Mouse (Mus musculus) NIH3T3 (cell line): ENCODE measurements at regions not wholly inside any gene's neighbourhood (a gene's known extent, or its start where the extent isn't known, plus 50 kb on each side); places are given as distances from the start of the nearest gene placed in this dataset.

ENCODE experiments used
- DNase-seq: peaks from one replicate; pipeline ENCODE4 v3.0.0-alpha.2; 2012; ENCODE audit warnings: low read depth

DNA sequence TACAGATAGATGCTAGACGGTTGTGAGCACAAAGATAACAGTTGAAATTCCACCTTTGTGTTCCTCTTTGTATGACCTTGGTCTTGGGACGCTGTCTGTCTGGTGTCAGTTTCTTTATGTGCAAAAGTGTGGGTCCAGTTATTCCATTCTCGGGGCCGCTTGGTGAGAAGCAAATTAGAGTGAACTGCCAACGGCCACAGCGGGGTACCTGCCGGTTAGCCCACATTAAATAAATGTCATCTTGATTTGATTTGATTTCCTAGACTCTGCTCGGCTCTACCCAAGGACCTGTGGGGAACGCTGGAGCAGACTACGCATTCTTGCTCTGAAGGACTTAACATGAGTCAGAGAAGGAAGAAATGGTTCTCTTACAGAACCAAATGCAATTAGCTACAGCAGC is 155.0 kb upstream of the Igsf21 start:
- no peak for DNase-seq

DNA sequence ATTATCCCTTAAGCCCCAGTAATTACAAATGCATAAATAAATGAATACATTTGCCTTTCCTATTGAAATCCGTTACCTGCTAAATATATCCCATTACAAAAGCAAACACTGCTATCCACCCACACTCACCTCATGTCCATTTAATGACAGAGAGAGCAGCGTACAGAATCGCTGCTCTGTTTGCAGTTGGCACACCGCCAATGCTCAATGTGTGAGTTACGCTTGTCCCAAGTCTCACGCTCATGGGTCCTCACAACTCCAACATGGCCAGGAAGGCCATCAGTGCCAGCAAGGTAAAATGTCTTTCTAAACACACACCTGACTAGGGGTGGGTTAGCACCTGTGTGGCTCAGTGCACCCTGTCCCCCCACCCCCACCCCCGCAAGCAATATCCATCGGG is 150.0 kb upstream of the Igsf21 start:
- no peak for DNase-seq

DNA sequence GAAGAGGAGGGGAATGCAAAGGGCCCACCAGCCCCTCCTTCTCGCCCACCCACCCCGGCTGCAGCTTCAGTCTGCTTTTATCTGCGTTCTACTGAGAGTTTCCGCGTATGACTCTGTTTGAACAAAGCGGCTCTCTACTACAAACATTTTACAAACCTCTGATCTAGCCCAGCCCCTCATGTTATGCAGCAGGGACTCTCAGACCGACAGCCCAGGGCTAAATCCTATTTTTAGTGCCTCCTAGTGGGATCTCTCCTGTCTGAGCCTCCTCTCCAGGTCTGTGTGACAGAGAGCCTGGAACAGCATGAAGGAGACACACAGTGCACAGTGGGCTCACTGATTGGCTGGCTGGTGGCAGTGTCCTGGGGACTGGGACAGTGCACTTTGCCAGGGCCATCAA is 145.7 kb upstream of the Igsf21 start:
- no peak for DNase-seq

- DNase-seq, result no peak
Measured at GRCm38 (mm10) chr4:140390684-140391234, 144.2 kb upstream of the Igsf21 start.

- no peak for DNase-seq
Measured at GRCm38 (mm10) chr4:140385686-140386085, 139.1 kb upstream of the Igsf21 start.

DNA sequence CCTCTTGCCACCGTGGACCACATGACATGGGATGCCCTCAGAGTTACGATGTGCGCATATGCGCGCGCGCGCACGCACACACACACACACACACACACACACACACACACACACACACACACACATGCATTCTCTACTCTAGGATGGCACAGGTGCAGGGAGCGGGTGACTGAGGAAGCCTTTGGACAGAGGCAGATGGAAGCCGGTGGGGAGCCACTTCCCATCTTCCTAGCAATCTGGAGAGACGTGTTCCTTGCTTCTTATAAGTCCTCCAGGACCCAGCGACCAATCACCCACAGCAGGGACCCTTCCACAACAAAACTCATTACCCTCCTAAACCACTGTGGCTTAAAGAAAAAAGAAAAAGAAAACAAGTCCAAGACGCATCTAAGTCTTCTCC is 138.6 kb upstream of the Igsf21 start:
- DNase-seq, result no peak

GRCm38 (mm10) chr4:140383596-140383995 is 137.0 kb upstream of the Igsf21 start:
- no peak for DNase-seq

DNA sequence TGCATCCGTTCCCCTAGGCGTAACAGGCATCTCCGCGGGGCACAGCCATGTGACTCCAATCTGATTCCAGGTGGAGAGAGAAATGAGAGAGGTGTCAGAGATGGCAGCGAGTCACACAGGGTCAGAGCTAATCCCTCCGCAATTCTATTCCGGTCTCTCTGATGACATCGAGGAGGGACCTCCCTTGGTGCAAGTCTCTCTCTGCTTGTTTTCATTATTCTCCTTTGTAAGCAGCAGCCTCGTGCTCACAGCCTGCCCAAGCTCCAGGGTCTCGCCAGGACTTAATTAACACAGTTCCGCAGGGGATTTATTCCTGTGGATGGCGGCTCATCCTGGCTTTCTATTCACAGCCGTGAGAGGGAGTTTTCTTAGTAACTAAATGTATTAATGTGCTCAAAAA is 134.1 kb upstream of the Igsf21 start:
- no peak for DNase-seq

DNA sequence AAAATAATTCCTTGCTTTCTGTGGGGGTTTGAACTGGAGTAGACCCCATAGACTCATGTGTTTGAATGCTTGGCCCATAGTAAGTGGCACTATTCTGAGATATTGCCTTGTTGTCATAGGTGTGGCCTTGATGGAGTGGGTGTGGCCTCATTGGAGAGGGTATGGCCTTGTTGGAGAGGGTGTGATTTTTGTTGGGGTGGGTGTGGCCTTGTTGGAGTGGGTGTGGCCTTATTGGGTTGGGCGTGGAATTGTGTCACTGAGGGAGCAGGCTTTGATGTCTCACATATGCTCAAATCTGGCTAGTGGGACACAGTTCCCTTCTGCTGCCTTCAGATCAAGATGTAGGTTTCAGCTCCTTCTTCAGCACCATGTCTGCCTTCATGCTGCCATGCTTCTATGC is 131.4 kb upstream of the Igsf21 start:
- no peak for DNase-seq

DNA sequence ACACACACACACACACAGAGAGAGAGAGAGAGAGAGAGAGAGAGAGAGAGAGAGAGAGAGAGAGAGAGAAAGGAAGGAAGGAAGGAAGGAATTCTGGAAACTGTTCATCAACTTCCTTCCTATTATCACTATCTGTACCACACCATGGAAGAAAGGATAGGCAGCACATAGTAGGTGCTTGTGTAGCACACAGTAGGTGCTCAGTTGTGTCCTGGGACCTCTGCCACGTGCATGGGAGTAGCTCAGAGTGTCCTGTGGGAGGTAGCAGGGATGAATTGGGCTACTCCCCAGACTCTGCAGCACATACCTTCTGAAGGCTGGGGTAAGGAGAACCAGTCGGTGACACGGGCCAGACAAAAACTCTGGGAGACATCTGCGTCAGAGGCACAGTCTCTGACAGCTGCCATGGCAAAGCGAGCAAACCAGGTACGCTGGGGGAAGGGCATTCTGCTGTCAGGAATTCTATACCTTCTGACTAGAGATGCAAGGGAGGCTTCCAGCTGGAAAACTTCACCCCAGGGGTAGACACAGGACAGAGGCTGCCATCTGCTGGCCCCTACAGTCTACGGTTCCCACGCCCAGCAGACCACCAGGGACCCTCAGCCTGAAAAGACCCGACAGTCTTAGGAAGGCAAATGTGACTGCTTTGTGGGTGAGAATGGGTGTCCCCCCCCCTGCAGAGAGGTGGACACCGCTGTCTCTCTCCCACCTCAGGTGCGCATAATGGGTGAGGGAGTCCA is 126.2 kb upstream of the Igsf21 start:
- no peak for DNase-seq

DNA sequence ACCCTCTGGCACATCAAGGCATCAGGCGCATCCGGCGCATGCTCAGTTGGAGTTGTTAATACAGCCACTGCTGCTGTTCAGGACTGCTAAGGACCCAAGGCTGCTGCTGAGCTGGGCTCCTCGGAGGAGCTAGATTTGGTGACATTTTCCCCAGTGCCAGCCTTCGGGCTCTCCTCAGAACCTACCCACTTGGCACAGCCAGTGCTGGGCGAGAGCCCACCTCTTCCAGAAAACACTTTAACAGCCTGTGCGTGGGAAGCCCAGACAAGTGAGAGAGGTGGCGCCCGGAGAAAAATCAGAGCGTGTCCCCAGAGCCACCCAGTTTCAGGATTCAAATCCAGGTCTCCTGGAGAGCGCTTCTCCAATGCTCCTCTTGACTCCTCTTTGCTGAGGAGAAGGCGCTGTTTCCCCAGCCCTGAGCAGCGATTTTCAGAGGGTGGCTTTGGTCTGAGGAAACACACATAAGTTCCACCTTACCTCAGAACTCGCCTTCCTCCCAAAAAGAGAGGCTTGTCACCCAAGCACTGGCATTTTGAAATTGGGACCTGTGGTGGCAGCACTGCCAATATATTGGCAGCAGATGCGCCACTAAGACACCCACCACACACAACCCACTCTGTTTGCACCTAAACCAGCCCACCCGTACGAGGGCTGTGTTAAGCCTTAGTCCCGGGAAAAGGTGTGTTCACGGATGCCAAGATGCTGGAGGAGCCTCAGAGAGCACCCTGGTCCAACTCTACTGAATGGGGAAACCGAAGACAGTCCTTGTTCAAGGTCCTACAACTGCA is 125.0 kb upstream of the Igsf21 start:
- no peak for DNase-seq

DNA sequence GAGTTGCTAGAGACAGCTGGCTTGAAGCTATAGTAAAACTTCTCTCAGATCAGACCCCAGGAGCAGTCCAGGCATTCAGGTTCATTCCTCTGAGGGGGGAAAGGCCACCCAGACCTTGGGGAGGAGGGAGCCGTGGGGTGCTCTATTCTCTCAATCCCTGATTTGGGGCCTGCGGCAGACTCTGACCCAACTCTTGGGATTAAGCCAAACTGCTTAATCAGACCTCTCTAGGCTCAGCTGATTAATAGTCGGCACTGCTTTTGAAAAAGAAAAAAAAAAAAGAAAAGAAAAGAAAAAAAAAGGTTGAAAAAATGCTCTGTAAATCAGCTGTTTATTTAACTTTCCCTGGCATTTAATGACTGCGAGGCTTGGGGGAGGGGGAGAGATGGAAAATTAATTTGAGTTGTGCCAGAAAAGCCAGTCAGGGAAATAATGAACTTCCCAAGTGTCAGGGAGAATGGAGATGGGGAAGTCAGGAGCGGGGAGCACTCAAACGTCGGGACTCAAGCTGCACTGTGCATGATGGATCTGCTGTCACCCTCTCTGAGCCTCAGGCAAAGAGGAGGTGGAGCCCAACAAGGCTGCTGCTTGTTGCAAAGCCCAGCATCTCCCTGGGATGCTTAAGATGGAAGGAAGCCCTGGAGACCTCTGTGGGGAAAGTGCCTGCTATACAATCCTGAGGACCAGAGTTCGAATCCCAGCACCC is 120.5 kb upstream of the Igsf21 start:
- no peak for DNase-seq

DNA sequence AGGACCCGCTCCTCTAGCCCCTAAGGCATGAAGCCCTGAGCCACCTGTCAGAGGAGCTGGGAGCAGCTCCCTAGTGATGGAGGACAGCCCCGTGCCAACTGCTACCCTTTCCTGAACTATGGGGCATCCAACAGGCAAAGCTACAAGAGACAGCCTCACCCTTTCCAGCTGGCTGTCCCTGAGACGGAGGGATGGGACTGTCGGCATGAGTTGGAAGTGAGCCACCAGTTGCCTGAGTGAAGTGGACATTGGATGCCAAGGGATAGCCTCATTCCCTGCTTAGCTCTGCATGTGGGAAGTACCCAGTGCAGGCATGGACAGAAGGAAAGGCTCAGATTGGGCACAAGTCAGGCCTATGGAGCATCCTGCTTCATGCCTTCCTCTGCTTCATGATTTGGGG is 112.3 kb upstream of the Igsf21 start:
- no peak for DNase-seq

GRCm38 (mm10) chr4:140358103-140358502 is 111.5 kb upstream of the Igsf21 start:
- peak; percentile 85 for DNase-seq

DNA sequence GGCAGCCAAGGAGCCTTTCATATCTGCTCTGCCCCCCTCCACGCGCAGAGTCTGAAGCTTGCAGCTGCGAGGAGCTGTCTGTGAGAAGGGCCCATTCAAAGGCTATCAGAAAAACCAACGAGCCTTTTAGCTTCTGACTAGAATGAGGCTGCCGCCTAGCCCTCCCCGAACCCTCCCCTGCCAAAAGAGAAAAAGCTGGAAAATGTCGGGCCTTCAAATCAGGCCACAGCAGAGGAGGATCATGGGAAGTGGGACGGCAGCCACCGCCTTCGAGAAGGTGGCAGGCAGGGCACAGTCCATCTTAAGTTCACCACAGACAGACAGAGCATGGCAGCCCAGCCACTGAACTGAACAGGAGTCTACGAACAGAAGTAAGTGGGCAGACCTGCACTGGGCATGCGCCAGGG is 108.6 kb upstream of the Igsf21 start:
- no peak for DNase-seq

DNA sequence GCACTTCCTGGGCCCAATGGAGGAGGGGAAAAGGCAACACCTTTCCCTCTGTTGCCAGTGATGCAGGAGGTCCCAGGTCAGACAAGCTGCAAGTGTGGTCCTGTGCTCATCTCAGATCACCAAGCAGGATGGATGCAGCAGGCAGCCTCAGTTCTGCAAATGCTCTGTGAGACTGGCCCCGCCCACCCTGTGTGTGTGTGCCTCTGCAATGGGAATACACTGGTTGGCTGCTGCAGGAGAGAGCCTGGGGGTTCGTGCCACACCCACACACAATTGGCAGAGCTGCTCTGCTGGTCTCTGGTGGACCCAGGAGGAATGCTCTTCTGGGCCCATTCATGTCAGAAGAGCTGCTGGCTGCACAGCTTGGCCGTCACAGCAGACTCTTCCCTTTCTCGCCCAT is 102.2 kb upstream of the Igsf21 start:
- DNase-seq, result no peak

DNA sequence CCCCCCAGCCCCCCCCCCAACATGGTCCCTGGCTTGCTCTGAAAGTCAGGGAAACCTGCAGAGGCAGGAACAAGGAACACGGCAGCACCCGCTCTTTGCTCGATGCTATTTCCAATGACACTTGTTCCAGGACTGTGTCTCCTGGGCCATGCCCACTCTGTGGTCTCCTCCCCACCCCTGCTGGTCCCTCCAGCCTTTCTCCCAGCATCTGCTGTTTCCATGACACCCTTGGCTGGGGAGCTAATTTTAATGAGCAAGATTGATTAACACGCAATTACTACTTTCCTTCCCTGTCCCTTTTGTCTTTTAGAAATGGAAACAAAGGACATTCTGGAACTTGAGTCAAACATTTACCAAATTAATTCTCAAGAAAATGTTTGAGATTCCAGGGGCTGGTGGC is 83.6 kb upstream of the Igsf21 start:
- DNase-seq, result no peak

DNA sequence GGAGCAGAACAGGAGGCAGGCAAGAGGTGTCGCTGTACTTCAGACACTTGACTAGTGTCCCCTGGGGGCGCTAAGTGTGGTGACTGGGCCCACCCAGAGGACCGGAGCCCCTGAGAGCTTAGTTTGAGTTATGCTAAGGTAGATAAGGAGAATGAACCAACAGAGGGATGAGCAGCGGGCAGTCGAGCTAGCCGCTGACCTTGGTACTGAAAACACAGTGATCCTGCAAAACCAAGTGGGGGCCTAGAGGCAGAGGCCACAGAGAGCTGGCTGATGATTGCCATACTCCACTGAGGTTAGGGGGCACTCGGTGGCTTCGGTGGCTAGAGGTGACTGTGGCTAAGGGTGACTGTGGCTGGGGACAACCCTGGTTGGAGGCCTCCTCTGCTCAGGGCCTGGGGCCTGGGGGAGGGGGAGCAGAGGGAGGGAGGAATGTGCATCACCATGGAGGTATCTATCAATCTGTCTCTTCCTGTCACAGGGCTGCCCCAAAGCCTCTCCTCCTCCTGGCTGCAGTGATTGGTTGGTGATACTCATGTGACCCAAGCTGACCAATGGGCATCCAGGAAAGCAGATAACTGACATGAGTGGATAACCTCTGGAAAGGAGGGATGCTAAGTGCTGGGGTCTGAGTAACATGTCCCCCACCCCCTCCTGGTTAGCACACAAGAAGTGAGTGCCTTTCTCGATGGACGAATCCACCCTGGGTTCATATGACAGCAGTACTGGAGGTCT is 80.3 kb upstream of the Igsf21 start:
- peak; percentile 29 for DNase-seq

GRCm38 (mm10) chr4:140325677-140326052 is 79.1 kb upstream of the Igsf21 start:
- DNase-seq, result no peak

DNA sequence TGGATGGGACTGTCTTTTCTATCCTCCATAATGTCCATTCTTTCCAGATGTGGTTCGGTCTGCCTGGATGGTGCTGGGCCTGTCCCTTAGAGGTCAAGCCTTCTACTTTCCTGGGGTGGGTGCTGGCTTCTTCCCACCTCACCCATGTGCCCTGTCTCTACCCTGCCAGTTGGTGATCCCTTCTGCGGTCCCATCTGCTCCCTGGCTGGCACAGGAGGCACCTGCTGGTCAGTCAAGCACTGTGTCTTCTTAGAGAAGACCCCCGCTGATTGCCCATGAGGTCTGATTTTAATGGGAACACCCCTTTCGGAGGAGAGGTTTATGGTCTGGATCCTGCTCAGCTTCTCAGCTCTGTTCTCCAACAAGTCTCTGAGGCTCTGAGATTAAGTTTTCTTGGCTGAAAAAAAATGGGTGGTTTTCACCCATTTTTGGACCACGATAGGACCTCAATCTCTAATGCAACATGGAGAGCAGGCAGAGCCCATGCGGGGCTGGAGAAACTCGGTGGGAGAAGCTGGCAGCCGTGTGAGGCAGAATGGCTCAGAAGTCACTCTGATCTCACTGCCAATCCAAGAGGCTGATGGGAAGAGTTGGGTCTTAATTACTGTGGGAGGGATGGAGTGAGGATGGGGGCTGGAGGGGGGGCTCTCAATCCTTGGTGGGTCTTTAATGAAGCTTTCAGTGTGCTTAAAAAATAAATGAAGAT is 78.5 kb upstream of the Igsf21 start:
- DNase-seq, result no peak

DNA sequence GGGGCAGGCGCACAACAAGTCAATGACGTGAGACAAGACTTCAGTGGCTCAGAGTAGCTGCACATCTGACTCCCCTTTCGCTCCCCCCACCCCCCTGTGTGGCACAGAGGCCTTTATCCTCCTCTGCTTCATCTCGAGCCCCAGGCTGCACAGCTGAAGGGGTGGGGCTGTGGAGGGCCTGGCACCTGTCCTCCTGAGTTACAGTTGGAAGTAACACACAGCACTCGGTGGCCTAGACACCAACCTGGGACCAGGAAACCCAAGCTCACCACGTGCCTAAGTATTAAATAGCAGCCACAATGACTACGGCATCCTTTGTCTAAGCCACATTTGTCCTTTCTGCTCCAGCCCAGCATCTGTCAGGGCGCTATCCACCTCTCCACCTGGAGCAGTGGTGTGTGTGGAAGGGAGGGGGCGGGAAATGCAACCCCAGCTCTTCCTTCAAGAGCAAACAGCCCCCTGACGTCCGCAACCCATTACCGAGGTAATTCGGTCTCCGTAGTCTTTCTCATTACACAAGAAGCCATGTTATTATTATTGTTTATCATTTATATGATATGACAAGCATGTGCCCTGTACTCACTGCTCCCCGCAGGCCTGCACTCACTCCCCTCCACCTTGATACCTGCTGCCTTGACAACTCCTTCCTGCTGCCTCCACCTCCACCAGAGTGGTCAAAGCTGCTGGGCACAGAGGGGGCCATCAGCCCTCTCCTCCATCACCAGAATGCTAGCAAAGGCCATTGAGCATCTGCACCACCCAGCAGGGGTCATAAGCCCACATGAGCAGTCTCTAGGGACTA is 73.7 kb upstream of the Igsf21 start:
- no peak for DNase-seq
